Mouse (Mus musculus) layer of hippocampus, postnatal 10 days (tissue): ENCODE data around the gene Actn3. TPM values are rescaled to one million over a fixed set of nuclear protein-coding genes. Genes with fewer than 3 reads are reported as not detected.
A peak's percentile ranks its signal among the peaks of the same experiment; 100 is the strongest.
"Not testable (repeated sequence)": the region's sequence is repeated elsewhere in the genome, so short reads cannot be mapped to it uniquely, and the experiment has no call there.

ENCODE experiments used
- DNase-seq, 2 experiments: peaks; one replicate each; pipeline ENCODE4 v3.0.0; 2021; ENCODE audit warnings: low spot score in 2 of 2
- long read RNA-seq: library from polyadenylated mRNA; stranded (forward); transcript quantifications from one replicate; pipeline ENCODE4 v2.0.0, GENCODE M21; 2023
- total RNA-seq, 2 experiments: library from RNA; stranded (reverse); gene quantifications; 2 replicates each; pipeline ENCODE4 v1.2.3; 2021

The Actn3 gene
- 1 to 10 TPM; 1.9 to 2.1 TPM for total RNA-seq
- long read RNA-seq, partial matches to known transcripts: 1 of 4 reads
- long read RNA-seq, other reads (novel, unspliced or antisense): 2 of 4 reads

DNA sequence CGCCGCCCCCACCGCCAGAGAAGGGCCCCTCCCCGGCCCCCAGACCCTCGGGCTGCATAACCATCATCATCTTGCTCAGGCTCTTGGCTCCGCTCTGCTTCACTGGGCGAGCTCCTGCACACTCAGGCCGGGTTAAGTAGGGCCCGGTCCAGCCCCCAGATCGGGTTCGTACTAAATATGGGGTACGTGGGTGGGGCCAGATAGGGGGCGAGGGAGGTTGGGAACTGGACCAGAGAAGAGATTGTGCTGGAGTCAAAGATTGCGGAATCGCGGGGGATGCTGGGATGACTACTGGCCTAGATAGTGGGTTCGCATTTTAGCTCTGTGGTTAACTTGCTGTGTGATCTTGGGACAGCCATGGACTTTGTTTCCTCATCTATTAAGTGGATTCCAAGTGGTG, at the start of gene Actn3:
Gene Actn3 (minus strand): TSS at position 125 of the 400 bp plus-strand sequence.
- DNase-seq: no peak

- no peak for DNase-seq
Measured at GRCm38 (mm10) chr19:4925121-4925860, 47.6 kb upstream of the Actn3 start.

GRCm38 (mm10) chr19:4919652-4920051, 41.9 kb upstream of the Actn3 start:
- no peak for DNase-seq

GRCm38 (mm10) chr19:4916827-4917226, 39.1 kb upstream of the Actn3 start:
- DNase-seq: no peak

- DNase-seq: no peak
Measured at GRCm38 (mm10) chr19:4915924-4916603, 38.4 kb upstream of the Actn3 start.

GRCm38 (mm10) chr19:4909376-4909775, 31.7 kb upstream of the Actn3 start:
- no peak for DNase-seq

DNA sequence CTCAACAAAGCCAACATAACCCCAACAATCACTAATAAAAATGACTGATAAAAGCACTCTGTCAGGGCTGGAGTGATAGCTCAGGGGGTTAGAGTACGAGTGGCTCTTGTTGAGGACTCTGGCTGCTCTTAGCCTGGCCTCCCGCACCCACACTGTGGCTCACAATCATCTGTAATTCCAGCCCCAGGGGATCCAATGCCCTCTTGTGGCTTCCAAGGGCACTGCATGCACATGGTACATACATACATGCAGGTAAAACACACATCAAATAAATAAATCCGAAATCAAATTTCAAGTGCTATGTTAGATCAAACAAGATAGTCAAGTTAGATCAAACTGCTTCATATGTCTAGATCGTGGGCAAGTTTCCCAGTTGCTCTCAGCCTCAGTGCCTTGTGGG, 30.4 kb upstream of the Actn3 start:
- DNase-seq: peak in 1 of 2 experiments; percentile 28

GRCm38 (mm10) chr19:4905979-4906794, 28.5 kb upstream of the Actn3 start, which contains the start of gene Bbs1:
TSS of gene Bbs1 (minus strand) at chr19:4906628.
- peak; percentile 84 to 87 for DNase-seq

GRCm38 (mm10) chr19:4899888-4900287, 22.2 kb upstream of the Actn3 start:
- no peak for DNase-seq

GRCm38 (mm10) chr19:4898972-4899371, 21.3 kb upstream of the Actn3 start:
- no peak for DNase-seq

DNA sequence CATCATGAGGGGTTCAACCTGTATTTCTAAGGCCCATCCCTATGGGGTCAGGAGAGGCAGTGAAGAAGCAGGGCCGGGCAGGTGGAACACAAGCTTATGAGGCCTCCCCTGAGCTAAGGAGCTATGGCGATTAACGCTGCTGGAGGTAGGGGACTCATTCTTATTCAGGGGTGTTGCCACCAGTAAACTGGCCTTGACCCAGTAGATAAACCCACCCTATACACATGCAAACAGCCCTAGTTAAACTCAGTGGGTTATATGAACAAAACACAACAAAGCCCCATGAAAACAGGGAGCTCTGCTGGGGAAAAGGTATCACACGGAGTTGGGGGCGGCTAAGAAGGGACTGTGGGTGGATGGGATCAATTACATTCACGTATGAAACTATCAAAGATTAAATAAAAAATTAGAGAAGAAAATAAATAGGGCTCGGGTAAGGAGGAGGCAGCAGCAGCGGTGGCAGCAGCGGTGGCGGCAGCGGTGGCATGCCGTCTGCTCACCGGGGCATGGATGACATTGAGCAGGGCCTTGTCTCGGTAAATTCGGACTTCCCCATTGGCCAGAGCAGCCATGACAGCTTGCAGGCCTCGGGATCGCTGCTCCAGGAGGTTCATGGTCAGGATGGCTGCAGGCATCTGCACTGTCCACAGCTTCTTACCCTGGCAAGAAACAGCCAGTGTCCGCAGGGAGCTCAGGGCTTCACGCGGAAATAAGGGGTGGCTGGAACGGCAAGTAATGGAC, 19.2 kb upstream of the Actn3 start:
- DNase-seq: no peak

- DNase-seq: no peak
Measured at GRCm38 (mm10) chr19:4891798-4892197, 14.1 kb upstream of the Actn3 start.

DNA sequence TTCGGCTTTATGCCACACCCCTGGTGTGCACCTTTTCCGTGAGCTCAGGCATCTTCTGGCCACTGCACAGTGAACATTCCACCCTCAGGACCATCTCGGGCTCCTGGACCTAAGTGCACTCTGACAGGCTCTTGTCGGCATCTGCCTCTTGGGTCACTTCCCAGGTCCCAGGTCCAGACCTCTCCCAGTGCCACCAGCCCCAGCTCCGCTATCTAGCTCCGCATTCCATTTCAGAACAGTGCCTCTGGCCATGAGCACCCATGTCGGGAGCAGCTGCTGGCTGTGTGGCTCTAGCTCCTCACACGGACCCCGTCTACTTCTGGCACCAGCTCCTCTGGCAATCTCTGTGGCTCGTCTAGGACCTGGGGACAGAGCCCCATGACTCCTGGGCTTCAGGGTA, 12.1 kb upstream of the Actn3 start:
- DNase-seq: no peak

DNA sequence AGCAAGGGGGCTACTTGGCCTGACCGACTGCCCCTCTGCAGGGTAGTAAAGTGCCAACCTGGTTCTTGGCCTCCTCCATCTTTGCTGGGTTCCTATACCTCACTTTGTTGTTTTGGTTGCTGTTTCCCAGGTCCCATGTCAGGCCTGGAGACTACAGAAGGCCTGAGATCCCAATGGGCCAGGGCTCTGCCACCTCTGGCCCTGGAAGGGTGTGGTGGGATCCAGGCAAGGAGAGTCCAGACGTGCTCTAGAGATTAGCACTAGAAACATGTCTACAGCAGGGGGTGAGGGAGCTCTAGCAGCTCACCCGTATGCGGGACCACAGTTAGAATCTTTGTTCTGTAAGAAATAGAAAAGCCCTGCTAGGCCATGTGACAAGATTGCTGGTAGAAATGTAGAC, 6.3 kb upstream of the Actn3 start:
- no peak for DNase-seq

DNA sequence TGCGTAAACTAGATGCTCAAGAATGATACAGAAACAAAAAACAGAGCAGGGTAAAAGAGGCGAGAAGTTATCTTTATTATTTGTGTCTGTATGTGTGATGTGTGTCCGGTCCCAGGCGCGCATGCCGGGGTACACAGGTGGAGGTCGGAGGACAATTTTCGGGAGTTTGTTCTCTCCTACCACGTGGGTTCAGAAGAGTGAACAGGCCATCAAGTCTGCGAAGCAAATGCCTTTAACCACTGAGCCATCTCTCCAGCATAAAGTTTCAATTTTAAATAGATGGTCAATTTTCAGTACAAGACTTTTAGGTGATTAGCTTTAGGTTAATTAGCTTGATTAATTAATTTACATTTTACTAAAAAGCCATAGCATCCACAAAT, 1.6 kb upstream of the Actn3 start:
- no peak for DNase-seq

GRCm38 (mm10) chr19:4878405-4879323, 955 bp upstream of the Actn3 start, which contains the start of gene Zdhhc24:
TSS of gene Zdhhc24 (plus strand) at chr19:4878668.
- peak; percentile 99 for DNase-seq

DNA sequence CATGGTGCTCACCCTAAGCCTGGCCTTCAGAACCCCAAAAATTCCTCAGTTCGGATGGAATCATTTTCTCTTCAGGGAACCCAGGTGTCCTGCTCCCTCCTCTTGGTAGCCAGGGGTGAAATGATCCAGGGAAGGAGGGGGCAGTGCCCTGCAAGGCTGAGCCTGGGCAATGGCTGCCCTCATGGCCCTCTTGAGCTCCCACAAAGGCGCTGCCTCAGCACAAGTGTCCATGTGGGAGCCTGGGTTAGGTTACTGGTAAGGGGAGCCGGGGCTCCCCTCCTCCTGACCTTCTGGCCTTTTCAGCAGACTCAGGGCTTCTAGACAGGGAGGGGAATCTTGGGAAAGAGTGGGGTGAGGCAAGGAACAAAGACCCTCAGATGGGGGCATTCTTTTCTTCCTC, 954 bp downstream of the Actn3 start:
- DNase-seq: no peak

GRCm38 (mm10) chr19:4876241-4876640, 1.5 kb downstream of the Actn3 start:
- no peak for DNase-seq

DNA sequence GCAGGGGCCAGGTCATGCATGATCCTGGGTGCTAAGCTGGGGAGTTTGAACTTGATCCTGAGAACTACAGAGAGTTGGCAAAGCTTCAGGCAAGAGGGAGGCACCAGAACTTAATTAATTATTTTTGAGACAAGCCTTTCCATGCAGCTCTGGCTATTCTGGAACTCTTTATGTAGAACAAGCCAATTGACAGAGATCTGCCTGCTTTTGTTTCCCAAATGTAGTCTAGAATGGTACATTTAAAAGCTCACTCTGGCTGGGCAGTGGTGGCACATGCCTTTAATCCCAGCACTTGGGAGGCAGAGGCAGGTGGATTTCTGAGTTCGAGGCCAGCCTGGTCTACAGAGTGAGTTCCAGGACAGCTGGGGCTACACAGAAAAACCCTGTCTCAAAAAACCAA, 3.1 kb downstream of the Actn3 start:
- not testable (repeated sequence) for DNase-seq

DNA sequence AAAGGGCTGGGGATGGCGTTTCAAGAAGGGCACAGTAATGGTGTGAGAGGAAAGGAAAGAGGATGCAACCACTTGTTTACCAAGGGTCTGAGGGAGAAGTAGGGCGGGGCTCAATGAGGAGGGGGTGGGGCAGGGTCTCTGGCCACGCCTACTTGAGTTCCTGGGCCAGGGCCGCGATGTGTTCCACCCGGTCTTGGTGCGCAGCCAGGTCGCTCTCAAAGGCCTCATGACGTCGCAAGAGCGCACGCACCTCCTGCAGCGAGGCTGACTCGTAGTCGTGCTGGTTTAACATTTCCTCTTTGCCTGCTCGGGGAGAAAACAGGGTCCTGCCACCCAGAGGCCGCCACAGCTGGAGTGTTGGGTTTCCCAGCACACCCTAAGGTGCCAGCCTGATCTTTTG, 12.6 kb downstream of the Actn3 start:
- peak in 1 of 2 experiments; percentile 25 for DNase-seq
